Mouse (Mus musculus): ENCODE measurements at regions not wholly inside any gene's neighbourhood (a gene's known extent, or its start where the extent isn't known, plus 50 kb on each side); places are given as distances from the start of the nearest gene placed in this dataset.

DNA sequence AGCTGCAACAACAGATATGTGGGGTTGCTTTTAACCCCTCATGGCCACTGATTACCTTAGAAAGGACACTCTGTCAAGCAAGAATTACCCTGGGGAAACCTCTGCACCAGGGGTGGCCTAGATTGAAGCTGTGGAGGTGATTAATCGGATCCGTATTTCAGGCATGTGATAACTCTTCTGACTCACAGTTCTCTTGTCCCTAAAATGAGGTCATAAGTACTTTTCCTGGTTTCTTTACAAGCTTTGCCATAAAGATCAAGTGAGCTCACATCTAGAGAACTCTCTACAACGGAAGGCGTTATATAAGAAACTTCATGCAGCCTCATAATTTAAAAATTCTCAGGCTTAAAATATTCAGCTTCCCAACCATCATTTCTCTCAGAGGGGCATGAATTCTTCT, 688.2 kb downstream of the Utrn start:
- Histone ChIP-seq H3K4me1 (no peaks in the 10 kb centered on the region), H3K27me3 (replicated peaks) (no peaks in the 10 kb centered on the region), H3K27ac (no peak overlapping the region), H3K36me3 (no peaks in the 10 kb centered on the region), H3K4me3 (replicated peaks) (no peak overlapping the region), H3K9me3 (no peaks in the 10 kb centered on the region), H3K9ac (no peak overlapping the region), H3K4me2 (no peak overlapping the region)
- no peak for ATAC-seq (ENCODE audit: insufficient read depth, low FRiP score, low read depth)
- WGBS, result 79% methylated on average over 4 of the region's 4 CpGs

DNA sequence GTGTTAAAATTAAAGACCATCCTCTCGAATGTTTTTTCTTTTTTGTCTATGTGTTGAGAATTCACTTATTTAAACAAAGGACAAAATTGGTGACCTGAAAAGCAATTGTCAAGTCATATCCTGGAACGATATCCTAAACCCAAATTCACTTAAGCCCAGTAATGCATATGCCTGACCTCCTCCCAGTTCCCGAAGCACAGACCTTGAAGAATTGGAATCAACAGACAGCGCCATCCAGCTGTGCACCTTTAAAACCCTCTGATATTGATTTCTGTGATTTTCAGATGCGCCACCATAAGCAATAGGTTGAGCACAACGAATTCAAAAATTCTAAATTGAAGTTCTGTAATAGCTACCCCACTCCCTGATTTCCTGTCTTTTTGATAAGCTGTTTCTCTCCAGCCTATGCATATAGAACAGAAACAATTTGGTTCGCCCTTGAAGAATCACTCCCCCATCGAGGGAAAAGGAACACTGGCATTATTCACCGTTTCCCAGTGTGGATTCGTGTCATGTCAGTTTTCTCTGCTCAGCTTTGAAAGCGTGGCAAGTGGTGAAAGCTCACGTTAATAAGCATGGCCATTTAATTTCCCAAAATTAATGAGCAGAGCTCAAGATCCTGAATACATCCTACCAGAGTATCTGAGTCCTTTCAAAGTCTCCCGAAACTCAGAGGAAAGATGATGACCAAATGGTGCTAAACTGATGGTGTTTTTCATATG, 682.1 kb downstream of the Utrn start:
- ATAC-seq (ENCODE audit: insufficient read depth, low FRiP score, low read depth), result no peak
- WGBS, result 76% methylated on average over 13 of the region's 13 CpGs
- Histone ChIP-seq H3K4me2 (no peak overlapping the region), H3K36me3 (no peaks in the 10 kb centered on the region), H3K9me3 (no peaks in the 10 kb centered on the region), H3K27me3 (replicated peaks) (no peaks in the 10 kb centered on the region), H3K4me3 (replicated peaks) (no peak overlapping the region), H3K9ac (no peak overlapping the region), H3K4me1 (no peaks in the 10 kb centered on the region), H3K27ac (no peak overlapping the region)

DNA sequence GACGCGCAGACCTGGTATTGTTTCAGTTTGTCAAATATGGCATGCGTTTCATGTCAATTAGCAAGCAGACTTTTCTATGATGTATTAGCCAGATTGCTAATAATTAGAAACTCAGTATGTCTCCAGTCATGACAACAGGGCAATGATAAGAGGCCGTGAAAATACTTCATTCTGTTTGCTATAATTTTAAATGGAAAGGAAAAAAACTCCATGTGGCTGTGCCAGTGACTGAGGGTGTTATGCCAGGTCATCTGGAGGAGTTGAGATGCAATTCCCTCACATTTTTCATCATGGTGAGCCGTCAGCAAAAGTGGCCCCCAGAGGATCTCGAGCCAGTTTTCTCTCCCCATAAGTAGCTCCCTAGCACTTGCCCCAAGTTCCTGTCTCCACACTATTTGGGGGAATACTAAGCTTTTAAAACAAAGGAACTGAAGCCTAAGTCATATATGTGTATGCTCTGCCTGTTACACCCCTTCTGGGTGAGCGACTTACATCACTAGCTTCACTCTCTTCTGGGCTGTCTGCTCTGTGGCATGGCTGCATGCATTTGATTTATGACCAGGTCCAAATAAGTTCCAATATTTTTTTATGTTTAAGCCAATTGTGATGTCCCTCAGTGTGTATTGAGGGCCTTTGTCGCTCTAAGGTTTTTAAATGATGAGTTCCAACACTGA, 681.4 kb downstream of the Utrn start:
- WGBS, result 81% methylated on average over 8 of the region's 8 CpGs
- Histone ChIP-seq H3K4me1 (no peaks in the 10 kb centered on the region), H3K9me3 (no peaks in the 10 kb centered on the region), H3K4me2 (no peak overlapping the region), H3K4me3 (replicated peaks) (no peak overlapping the region), H3K27ac (no peak overlapping the region), H3K27me3 (replicated peaks) (no peaks in the 10 kb centered on the region), H3K36me3 (no peaks in the 10 kb centered on the region), H3K9ac (no peak overlapping the region)
- ATAC-seq (ENCODE audit: insufficient read depth, low FRiP score, low read depth), result no peak

DNA sequence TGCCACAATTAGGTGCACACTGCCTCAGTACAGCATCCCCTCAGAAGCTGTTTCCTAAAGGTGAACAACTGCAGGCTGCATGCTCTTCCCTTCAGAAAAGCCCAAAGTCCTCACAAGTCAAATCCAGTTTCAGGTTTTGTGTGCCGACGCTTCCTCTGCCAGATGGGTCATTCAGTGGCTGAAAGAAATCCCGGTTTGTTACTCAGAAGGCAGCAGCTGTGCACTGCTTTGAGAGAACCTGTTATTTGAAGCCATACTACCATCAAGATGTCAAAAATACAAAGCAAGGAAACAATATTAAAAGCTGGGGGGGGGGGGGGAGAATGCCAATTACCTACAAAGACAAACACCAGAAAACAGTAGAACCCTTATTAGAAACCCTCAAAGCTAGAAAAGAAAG, 678.7 kb downstream of the Utrn start:
- WGBS, result 63% methylated on average over 3 of the region's 3 CpGs
- H3K4me1 ChIP-seq, result no peaks in the 10 kb centered on the region
- H3K27ac ChIP-seq, result no peak overlapping the region
- no peaks in the 10 kb centered on the region for H3K36me3 ChIP-seq
- ATAC-seq (ENCODE audit: insufficient read depth, low FRiP score, low read depth), result no peak
- H3K4me3 ChIP-seq (replicated peaks), result no peak overlapping the region
- H3K9ac ChIP-seq, result no peak overlapping the region
- no peaks in the 10 kb centered on the region for H3K27me3 ChIP-seq (replicated peaks)
- H3K4me2 ChIP-seq, result no peak overlapping the region
- no peaks in the 10 kb centered on the region for H3K9me3 ChIP-seq

DNA sequence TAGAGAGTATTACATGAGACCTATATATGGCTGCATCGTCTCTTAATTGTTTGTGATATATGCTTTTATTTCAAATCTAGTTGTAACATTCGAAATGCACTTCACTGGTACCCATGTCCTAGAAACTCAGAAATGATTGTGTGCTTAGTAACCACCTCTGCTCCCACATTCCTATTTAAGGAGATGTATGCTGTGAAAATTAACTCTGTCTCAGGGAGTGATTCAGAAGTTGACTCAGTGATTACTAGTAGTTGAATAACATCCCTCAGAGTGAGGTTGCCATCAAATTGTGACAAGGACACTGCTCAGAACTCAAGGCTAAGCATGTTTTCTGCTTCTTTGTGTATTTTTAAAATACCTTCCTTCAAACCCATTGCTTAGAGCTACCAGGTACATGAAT, 661.9 kb downstream of the Utrn start:
- ATAC-seq (ENCODE audit: insufficient read depth, low FRiP score, low read depth), result no peak
- no peak overlapping the region for H3K4me3 ChIP-seq (replicated peaks)
- no peak overlapping the region for H3K27ac ChIP-seq
- H3K27me3 ChIP-seq (replicated peaks), result no peaks in the 10 kb centered on the region
- H3K36me3 ChIP-seq, result no peaks in the 10 kb centered on the region
- WGBS, result 90% methylated on average over 2 of the region's 2 CpGs
- no peak overlapping the region for H3K4me2 ChIP-seq
- no peaks in the 10 kb centered on the region for H3K9me3 ChIP-seq
- H3K9ac ChIP-seq, result no peak overlapping the region
- H3K4me1 ChIP-seq, result no peaks in the 10 kb centered on the region

DNA sequence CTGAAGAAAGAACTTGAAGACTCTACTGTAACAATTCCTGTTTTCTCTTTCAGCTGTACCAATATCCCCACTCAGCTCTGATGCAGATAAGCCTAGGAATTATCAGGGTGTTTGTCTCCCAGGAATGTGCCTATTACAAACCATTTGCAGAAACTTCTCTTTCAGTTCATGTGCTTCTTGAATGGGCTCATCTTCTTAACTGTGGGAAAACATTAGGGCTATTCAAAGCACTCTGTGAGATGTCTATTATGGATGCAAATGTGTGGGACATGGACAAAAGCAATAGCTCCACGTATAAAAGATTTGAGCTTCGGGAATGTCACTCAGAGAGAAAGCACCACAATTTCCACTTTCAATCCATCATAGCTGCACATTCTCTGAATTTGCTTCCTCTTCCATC, 659.0 kb downstream of the Utrn start:
- no peak overlapping the region for H3K27ac ChIP-seq
- no peak overlapping the region for H3K4me2 ChIP-seq
- H3K27me3 ChIP-seq (replicated peaks), result no peaks in the 10 kb centered on the region
- H3K4me3 ChIP-seq (replicated peaks), result no peak overlapping the region
- WGBS, result 78% methylated on average over 2 of the region's 2 CpGs
- ATAC-seq (ENCODE audit: insufficient read depth, low FRiP score, low read depth), result no peak
- H3K4me1 ChIP-seq, result no peaks in the 10 kb centered on the region
- no peaks in the 10 kb centered on the region for H3K9me3 ChIP-seq
- H3K9ac ChIP-seq, result no peak overlapping the region
- no peaks in the 10 kb centered on the region for H3K36me3 ChIP-seq

DNA sequence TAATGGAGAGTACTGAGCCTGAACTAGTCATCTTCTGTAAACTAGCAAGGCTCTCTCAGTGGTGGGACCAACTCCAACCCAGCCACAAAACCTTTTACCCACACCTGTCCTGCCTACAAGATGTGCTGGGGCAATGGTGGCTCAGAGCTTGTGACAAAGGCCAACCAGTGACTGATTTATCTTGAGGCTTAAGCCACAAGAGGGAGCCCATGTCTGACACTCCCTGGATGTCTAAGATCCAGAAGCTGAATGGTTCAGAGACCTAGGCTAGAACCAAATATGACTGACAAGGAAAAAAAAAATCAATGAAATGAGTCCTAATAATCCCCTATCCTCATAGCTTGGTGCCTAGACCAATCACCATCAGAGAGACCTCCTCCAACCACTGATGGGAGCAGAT, 650.3 kb downstream of the Utrn start:
- no peaks in the 10 kb centered on the region for H3K4me1 ChIP-seq
- H3K4me2 ChIP-seq, result no peak overlapping the region
- H3K9ac ChIP-seq, result no peak overlapping the region
- H3K4me3 ChIP-seq (replicated peaks), result no peak overlapping the region
- H3K9me3 ChIP-seq, result no peaks in the 10 kb centered on the region
- no peak overlapping the region for H3K27ac ChIP-seq
- H3K36me3 ChIP-seq, result no peaks in the 10 kb centered on the region
- no peaks in the 10 kb centered on the region for H3K27me3 ChIP-seq (replicated peaks)
- no peak for ATAC-seq (ENCODE audit: insufficient read depth, low FRiP score, low read depth)

DNA sequence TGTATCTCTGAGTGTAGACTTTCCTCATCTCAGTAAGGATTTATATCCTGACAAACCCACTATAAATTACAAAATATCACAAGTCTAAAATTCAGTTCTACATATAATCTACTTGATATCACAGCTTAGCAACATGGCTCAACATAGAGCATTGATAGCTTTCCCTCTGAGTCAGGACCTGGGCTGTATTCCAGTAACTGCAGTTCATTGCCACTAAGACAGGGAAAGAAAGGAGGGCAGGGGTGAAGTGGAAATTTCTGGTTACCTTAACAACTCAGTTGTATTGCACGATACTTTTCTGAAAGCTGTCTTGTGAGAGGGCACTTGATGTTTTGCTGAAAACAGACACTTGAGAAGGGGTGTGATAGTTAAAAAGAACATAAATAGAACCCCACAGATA, 635.0 kb downstream of the Utrn start:
- no peak for ATAC-seq (ENCODE audit: insufficient read depth, low FRiP score, low read depth)
- Histone ChIP-seq H3K4me3 (replicated peaks) (no peak overlapping the region), H3K27me3 (replicated peaks) (no peaks in the 10 kb centered on the region)

DNA sequence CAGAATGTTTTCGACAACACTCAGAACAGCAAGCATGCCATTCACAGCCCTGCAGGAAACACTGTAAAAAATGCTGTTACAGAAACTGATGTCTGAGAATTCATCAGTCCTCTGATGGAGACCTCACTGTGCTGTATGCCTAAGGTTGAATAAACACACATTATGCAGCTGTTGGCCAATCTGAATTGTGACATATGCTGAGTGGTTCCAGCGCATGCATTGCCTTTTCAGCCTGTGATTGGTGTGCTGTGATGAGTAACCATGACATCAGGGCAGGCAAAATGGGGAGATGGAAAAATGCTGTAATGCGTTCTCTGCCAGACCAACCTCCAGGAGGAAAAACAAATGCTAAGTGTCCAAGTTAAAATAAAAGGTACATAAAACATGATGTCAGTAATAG, 620.3 kb downstream of the Utrn start:
- no peak overlapping the region for H3K27ac ChIP-seq
- H3K4me2 ChIP-seq, result no peak overlapping the region
- H3K4me3 ChIP-seq (replicated peaks), result no peak overlapping the region
- no peaks in the 10 kb centered on the region for H3K9me3 ChIP-seq
- 42% methylated on average over 3 of the region's 3 CpGs for WGBS
- H3K9ac ChIP-seq, result no peak overlapping the region
- no peaks in the 10 kb centered on the region for H3K36me3 ChIP-seq
- H3K4me1 ChIP-seq, result no peaks in the 10 kb centered on the region
- no peaks in the 10 kb centered on the region for H3K27me3 ChIP-seq (replicated peaks)
- no peak for ATAC-seq (ENCODE audit: insufficient read depth, low FRiP score, low read depth)

More for the DNA sequence above, 635.0 kb downstream of the Utrn start:
- no peak overlapping the region for H3K4me2 ChIP-seq
- no peaks in the 10 kb centered on the region for H3K36me3 ChIP-seq
- H3K9me3 ChIP-seq, result no peaks in the 10 kb centered on the region
- no peak overlapping the region for H3K27ac ChIP-seq
- H3K9ac ChIP-seq, result no peak overlapping the region
- H3K4me1 ChIP-seq, result no peaks in the 10 kb centered on the region
- 76% methylated on average over 1 of the region's 1 CpGs for WGBS

DNA sequence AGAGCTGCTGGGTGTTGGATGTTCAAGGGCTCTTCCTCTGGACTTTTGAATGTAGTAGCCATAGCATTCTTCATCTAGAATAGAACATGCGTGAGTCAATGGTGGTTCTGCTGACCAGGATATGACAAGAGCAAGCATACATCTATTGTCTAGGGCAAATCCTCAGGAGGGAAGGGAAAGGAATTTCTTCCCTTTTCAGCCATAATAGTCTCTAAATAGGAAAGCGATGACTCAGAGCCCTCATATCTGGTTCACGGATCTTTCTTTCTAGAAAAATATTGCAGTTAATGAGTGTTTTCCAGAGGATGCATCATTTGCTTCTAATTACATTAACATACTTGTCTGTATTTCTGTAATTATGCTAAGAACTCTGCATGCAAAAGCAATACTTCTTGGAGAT, 615.9 kb downstream of the Utrn start:
- Histone ChIP-seq H3K27ac (no peak overlapping the region), H3K9ac (no peak overlapping the region), H3K4me3 (replicated peaks) (no peak overlapping the region), H3K4me2 (no peak overlapping the region), H3K36me3 (no peaks in the 10 kb centered on the region), H3K9me3 (no peaks in the 10 kb centered on the region), H3K4me1 (no peaks in the 10 kb centered on the region), H3K27me3 (replicated peaks) (no peaks in the 10 kb centered on the region)
- ATAC-seq (ENCODE audit: insufficient read depth, low FRiP score, low read depth), result no peak
- WGBS, result 81% methylated on average over 3 of the region's 3 CpGs

DNA sequence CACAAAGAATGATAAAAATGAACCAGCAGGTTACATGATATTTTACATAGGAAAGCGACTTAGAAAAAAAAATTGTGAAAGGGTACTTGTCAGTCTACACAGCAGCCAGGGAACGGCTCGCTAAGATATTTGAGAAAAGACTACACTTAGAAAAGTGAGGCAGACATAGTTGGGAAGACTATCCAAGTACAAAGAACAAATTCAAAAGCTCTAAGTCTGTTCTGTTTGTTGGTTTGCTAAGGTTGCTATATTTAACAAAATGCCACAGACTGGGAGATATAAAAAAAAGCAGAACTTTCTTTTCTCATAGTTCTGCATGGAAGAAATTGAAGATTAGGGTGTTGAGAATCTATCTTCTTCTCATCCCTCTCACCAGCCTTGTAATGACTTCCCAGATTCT, 583.5 kb downstream of the Utrn start:
- Histone ChIP-seq H3K9ac (no peak overlapping the region), H3K9me3 (no peaks in the 10 kb centered on the region), H3K36me3 (no peaks in the 10 kb centered on the region), H3K27ac (no peak overlapping the region), H3K4me2 (no peak overlapping the region), H3K27me3 (replicated peaks) (no peaks in the 10 kb centered on the region), H3K4me3 (replicated peaks) (no peak overlapping the region), H3K4me1 (no peaks in the 10 kb centered on the region)
- 92% methylated on average over 3 of the region's 3 CpGs for WGBS
- ATAC-seq (ENCODE audit: insufficient read depth, low FRiP score, low read depth), result no peak

DNA sequence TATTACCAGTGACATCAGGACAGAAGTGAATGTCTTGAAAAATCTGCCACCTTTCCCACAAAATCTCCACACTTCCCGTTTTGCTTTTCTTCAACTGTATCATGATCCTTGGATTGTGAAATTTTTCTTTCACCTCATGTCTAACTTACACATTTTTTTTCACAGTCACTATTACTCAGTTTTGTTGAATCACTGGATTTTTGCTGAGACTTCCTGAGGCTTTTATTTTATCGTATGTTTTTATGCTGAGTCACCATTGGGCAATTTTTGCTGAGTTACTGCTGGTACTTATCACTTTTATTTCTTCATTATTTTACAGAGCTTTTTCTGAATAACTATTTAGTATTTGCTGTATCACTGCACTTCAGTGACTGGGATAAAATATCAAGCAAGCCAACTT, 570.3 kb downstream of the Utrn start:
- H3K9ac ChIP-seq, result no peak overlapping the region
- no peak overlapping the region for H3K4me3 ChIP-seq (replicated peaks)
- no peak for ATAC-seq (ENCODE audit: insufficient read depth, low FRiP score, low read depth)
- 68% methylated on average over 2 of the region's 2 CpGs for WGBS
- H3K9me3 ChIP-seq, result no peaks in the 10 kb centered on the region
- no peak overlapping the region for H3K27ac ChIP-seq
- H3K4me1 ChIP-seq, result no peaks in the 10 kb centered on the region
- H3K4me2 ChIP-seq, result no peak overlapping the region
- no peaks in the 10 kb centered on the region for H3K27me3 ChIP-seq (replicated peaks)
- H3K36me3 ChIP-seq, result no peaks in the 10 kb centered on the region

DNA sequence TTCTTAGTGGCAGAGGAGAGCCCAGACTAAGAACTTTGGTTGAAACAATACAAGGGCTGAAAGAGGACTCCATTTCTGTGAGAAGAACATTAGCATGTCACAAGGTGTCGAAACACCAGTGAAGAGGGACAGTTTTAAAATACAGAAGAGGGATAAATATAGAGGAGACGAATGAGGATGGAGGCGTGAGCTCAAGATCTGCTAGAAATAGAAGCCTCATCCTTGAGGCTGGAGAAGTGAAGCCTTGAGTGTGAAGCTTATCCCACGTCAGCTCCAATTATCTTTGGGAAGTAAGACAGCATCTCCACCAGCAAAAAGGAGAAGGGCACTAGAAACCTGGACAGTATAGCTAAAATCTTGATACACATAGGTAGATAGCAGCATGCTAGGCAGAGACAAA, 566.8 kb downstream of the Utrn start:
- Histone ChIP-seq H3K4me1 (no peaks in the 10 kb centered on the region), H3K4me2 (no peak overlapping the region)
- ATAC-seq (ENCODE audit: insufficient read depth, low FRiP score, low read depth), result no peak

More for the DNA sequence above, 566.8 kb downstream of the Utrn start:
- 85% methylated on average over 4 of the region's 4 CpGs for WGBS
- H3K9ac ChIP-seq, result no peak overlapping the region
- no peak overlapping the region for H3K4me3 ChIP-seq (replicated peaks)
- no peak overlapping the region for H3K27ac ChIP-seq
- no peaks in the 10 kb centered on the region for H3K36me3 ChIP-seq
- no peaks in the 10 kb centered on the region for H3K9me3 ChIP-seq
- H3K27me3 ChIP-seq (replicated peaks), result no peaks in the 10 kb centered on the region

Measured in stomach, embryonic 15.5 days (tissue).